Mouse (Mus musculus): ENCODE results near the gene Igsf8. TPM values are rescaled to one million over a fixed set of nuclear protein-coding genes. Genes with fewer than 3 reads are reported as not detected.

Igsf8 gene
- total RNA-seq, 2 experiments from 2014 or later, result 26.5 to 32.3 TPM

GRCm38 (mm10) chr1:172349916-172350812 lies 88.7 kb downstream of the Igsf8 start:
- no peak for DNase-seq

GRCm38 (mm10) chr1:172352001-172352400 lies 90.6 kb downstream of the Igsf8 start:
- no peak for DNase-seq

- DNase-seq, result no peak
Observed at GRCm38 (mm10) chr1:172352453-172352852, 91.0 kb downstream of the Igsf8 start.

GRCm38 (mm10) chr1:172355336-172355735 lies 93.9 kb downstream of the Igsf8 start:
- DNase-seq, result no peak

GRCm38 (mm10) chr1:172357550-172357949 lies 96.1 kb downstream of the Igsf8 start:
- peak; percentile 82 for DNase-seq

GRCm38 (mm10) chr1:172358341-172358740 lies 96.9 kb downstream of the Igsf8 start:
- no peak for DNase-seq

- DNase-seq, result peak; percentile 74
Observed at GRCm38 (mm10) chr1:172364684-172365083, 103.2 kb downstream of the Igsf8 start.

- peak; percentile 64 for DNase-seq
Observed at GRCm38 (mm10) chr1:172368768-172369418, 107.5 kb downstream of the Igsf8 start.

Other genes starting within 250 kb of the Igsf8 start
- 10 to 100 TPM in 1 of 2 experiments, 1 to 10 TPM in 1; 6.3 to 10.6 TPM for gene Vangl2, start 233.2 kb upstream of the Igsf8 start, total RNA-seq (2021)
- gene Nhlh1, start 204.1 kb upstream of the Igsf8 start, total RNA-seq (2021), result under 1 TPM in 1 of 2 experiments, not detected in 1; 0.09 TPM
- 100 to 1,000 TPM; 150 to 151 TPM for gene Copa, start 179.1 kb upstream of the Igsf8 start, total RNA-seq (2021)
- 10 to 100 TPM; 81.0 to 93.0 TPM for gene Ncstn, start 178.8 kb upstream of the Igsf8 start, total RNA-seq (2021)
- 100 to 1,000 TPM; 154 to 172 TPM for gene Pex19, start 134.9 kb upstream of the Igsf8 start, total RNA-seq (2021)
- 100 to 1,000 TPM; 114 to 153 TPM for gene Dcaf8, start 113.6 kb upstream of the Igsf8 start, total RNA-seq (2021)
- gene Pea15a, start 54.8 kb upstream of the Igsf8 start, total RNA-seq (2021), result 10 to 100 TPM; 65.7 to 80.4 TPM
- 100 to 1,000 TPM in 1 of 2 experiments, 10 to 100 TPM in 1; 63.5 to 189 TPM for gene Casq1, start 41.8 kb upstream of the Igsf8 start, total RNA-seq (2021)
- gene Atp1a4, start 3.2 kb upstream of the Igsf8 start, total RNA-seq (2021), result under 1 TPM; 0.24 to 0.30 TPM
- 100 to 1,000 TPM; 303 to 400 TPM for gene Atp1a2, start 36.4 kb downstream of the Igsf8 start, total RNA-seq (2021)
- under 1 TPM in 1 of 2 experiments, not detected in 1; 0.12 TPM for gene Kcnj9, start 67.7 kb downstream of the Igsf8 start, total RNA-seq (2021)
- gene Kcnj10, start 79.6 kb downstream of the Igsf8 start, total RNA-seq (2021), result 1 to 10 TPM in 1 of 2 experiments, under 1 TPM in 1; 0.90 to 1.3 TPM
- gene Pigm, start 114.9 kb downstream of the Igsf8 start, total RNA-seq (2021), result 10 to 100 TPM; 13.6 to 13.8 TPM
- gene Slamf9, start 213.7 kb downstream of the Igsf8 start, total RNA-seq (2021), result 1 to 10 TPM in 1 of 2 experiments, under 1 TPM in 1; 0.97 to 1.3 TPM
- 1 to 10 TPM; 2.5 to 4.8 TPM for gene Igsf9, start 220.1 kb downstream of the Igsf8 start, total RNA-seq (2021)
- gene Tagln2, start 238.4 kb downstream of the Igsf8 start, total RNA-seq (2021), result 100 to 1,000 TPM; 120 to 138 TPM